Mouse (Mus musculus) thymus, postnatal 25 days (tissue): ENCODE measurements around the gene Yeats2.
"Not testable (repeated sequence)": the region's sequence is repeated elsewhere in the genome, so short reads cannot be mapped to it uniquely, and the experiment has no call there.

ENCODE experiments used
- DNase-seq: peaks from one replicate; pipeline ENCODE4 v3.0.0; 2022

The Yeats2 gene

DNA sequence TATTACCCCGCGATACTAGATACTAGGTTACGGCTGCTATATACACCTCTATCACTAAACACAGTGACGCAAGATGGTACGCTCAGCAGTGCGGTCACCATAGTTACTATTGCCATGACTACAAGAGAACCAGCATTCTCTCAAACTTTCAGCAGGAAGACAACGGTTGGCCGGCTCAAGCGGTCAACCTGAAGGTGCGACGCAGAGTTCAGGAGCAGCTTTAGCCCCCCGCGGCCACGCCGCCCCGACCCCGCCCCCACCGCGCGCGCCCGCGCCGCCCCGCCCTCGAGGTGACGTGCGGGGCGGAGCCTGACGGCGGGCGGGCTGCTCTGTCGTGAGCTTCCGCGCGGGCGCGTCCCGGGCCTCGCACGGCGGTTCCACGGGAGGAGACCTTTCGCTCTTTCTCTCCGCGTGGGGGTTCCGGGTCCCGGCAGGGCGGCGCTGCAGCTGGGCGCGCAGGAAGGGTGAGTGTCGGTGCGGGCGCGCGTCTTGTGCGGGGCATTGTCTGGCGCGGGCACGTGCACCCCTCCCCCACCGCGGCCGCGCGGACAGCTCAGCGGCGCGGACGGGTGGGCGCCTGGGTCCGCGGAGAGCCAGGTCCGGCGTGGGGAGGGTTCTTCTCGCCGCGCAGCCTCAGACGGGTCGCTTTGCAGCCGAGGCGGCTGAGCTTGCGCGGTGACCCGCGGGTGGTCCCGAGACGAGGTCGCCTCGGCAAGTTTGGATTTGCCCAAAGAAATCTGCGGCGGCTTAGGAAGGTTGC, at the start of gene Yeats2:
Gene Yeats2 (plus strand): TSS at position 292 of the 760 bp plus-strand sequence.
- peak; percentile 89 for DNase-seq

DNA sequence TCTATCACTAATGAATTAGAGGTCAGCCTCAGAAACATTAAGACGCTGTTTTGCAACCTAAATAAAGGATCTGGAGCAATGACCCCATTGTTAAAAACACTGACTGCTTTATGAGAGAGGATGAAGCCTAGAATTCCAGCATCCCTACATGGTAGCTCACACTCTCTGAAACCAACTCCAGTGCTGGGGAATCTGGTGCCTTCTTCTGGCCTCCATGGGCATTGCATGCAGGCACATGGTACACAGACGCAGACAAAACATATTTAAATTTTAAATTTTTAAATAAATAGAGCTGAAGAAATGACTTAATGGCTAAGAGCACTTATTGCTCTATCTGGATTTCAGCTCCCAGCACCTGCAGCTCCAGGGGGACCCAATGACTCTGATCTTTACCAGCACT, 44.9 kb upstream of the Yeats2 start:
- peak; percentile 13 for DNase-seq

DNA sequence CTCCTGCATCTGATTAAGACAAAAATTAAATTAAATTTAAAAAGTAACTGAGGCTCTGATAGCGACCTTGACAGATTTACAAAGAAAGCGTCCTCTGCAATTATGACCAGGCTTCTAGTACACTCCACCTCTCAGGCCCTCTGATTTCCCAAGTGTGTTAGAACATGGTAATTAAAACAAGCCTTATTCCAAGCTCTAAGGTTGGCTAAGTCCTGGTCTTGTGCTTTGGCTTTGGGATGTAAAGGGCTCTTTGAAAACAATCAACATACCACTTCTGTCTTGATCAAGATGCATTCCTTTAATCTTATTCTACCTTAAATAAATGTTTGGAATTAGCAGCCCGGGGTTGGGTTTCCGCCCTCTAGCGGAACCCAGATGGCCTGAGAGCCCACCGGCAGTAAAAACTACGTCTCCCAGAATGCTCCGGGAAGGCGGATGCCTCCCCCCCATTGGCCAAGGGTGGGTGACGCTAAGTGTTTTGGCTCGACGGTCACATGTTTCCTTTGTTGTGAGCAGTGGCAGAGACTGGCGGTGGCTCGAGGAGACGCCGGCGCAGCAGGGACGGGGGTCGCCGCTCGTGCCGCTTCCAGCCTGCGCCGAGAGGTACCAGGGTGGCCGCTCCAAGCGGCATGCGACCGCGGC, 43.7 kb upstream of the Yeats2 start, which contains the start of gene Klhl24:
Gene Klhl24 (plus strand): TSS at position 474 of the 642 bp plus-strand sequence.
- DNase-seq = peak; percentile 92

DNA sequence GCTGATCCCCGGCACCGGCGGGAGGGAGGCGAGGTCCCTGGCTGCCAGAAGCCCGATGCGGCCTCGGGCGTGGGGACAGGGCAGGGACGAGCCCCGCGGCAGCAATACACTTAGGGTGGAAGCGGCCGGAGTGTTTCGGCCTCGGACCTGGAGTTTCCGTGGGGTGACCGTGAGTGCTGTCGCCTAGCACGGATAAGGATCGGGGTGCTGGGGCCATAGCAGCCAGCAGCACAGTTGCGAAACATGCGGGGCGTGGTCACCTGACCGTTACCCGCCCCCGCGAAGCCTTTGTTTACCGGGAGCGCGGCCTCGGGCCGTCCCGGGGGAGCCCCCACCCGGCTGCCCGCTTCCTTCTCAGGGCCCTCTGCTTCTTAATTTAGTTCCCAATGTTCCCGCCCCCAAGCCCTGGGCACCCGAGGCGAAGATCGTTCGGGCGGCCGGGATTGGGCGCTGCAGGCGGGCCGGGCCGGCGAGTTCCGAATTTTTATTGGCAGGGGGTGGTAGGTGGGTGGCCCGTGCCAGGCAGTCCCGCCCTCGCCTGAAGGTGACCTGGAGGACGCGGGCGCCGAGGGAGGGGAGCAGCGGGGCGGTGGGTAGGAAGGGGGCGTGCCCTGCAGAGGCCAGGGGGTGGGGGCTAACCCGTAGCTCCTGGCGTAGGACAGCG, 43.0 kb upstream of the Yeats2 start:
- peak; percentile 93 for DNase-seq

DNA sequence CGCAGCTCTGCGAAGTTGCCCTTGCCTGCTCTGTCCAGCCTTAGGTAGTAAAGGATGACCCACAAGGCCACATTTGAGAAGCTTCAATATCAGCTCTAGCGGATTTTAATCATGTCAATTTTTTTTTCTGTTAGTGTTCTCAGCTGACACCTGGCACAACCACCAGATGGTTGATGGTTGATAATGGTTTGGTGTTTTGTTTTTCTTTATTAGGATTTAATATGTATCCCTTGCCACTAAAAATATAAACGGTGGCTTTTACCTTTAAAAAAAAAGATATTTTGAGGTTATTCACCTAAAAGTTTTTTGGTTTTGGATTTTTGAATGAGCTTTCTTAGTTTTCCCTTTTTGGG, 42.5 kb upstream of the Yeats2 start:
- no peak for DNase-seq

DNA sequence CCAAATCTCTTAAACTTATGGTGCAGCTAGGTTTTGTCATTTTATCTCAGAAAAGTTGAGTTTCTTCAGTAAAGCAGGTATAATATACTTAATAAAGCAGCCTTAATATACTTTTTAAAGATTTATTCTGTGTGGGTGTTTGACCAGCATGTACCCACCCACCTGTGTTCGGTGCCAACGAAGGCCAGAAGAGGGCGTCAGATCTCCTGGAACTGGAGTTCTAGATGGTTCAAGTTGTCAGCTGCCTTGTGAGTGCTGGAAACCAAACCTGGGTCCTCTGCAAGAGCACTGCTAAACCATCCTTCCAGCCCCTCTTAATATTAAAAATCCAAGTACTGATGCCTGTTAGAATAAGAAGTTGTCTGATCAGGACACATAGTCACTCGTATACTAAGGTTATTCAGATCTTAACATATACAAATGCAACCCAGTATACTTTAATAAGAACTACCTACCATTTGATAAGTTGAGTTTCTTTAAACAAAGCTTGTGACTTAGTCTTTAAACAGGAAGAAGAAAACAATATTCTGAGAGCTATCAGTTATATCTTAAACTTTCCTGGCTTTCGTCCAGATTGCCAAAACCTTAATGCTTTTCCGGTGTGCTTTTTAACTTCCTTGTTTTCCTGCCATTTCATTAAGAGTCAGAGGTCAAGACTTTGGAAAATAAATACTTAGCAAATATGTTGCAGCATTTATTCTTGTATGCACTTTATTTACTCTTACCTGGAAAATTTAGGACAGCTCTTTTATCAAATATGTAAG, 41.8 kb upstream of the Yeats2 start:
- DNase-seq = peak; percentile 20

DNA sequence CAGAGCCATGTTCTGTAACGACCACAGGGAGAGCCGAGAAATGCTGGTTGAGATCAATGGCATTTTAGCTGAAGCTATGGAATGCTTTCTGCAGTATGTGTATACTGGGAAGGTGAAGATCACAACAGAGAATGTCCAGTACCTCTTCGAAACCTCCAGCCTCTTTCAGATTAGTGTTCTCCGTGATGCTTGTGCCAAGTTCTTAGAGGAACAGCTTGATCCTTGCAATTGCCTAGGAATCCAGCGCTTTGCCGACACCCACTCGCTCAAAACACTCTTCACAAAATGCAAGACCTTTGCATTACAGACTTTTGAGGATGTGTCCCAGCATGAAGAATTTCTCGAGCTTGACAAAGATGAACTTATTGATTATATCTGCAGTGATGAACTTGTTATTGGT, 33.9 kb upstream of the Yeats2 start:
- DNase-seq = no peak

DNA sequence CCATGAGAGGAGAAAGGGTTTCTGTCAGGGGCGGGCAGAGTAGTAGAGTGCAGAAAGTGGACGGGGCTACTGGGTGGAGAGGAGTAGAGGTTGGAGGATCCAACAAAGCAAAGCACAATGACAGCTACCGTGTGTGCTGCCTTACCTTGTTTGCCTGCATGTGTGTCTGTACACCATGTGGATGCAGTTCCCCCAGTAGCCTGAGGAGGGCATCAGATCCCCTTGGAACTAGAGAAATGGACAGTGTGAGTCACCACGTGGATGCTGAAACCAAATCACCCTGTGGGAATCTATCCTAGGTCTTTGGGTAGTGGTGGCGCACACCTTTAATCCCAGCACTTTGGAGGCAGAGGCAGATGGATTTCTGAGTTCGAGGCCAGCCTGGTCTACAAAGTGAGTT, 31.9 kb upstream of the Yeats2 start:
- no peak for DNase-seq

DNA sequence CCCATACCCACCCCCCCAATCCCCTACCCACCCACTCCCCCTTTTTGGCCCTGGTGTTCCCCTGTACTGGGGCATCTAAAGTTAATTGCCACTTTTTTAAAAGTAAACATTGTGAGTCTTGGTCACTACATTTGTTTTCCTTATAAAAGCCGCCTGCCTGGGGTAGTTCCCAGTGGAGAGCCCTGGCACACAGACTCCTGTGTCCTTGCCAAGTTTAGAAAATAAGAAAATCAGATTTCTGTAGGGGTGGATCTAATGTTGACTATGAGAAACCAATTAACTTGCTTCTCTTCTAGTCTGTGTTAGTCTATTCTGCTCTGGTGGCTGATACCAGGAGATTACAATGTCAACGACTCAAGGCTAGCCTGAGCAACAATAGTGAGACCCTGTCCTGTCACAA, 28.2 kb upstream of the Yeats2 start:
- DNase-seq = no peak

DNA sequence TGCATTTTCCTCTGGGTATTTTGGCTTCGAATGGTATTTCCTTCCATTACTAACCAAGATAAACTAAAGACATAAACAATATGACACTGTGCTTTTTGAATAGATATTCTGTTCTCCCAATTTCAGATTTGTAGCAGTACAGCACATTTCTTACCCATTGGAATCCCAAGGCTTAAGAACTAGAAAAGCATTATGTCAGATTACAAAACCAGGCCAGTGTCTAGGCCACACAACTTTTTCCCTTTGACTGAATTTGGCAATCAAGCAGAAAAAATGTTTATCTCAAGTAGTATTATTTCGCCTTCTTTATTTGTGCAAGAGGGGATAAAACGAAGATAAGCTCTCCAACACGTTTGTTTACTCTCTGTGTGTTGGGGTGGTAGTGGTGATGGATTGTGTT, 24.8 kb upstream of the Yeats2 start:
- DNase-seq = no peak

DNA sequence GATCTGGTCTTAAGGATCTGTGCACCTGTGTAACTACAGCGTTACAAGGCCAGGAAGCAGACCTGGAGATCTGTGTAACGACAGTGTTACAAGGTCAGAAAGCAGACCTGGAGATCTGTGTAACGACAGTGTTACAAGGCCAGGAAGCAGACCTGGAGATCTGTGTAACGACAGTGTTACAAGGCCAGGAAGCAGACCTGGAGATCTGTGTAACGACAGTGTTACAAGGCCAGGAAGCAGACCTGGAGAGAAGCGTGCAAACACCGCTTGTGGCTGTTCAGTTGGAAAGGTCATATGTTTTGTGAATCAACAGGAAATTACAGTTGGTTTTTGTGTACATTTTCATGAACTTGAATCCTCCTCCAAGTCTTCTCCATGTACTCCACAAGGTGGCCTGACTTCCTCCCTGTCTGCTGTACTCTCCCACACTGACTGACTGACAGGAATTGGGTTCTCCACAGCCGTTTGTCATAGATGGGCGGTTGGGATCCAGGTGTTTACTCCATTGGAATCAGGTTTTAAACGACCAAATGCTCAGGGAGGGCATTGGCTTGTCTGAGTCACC, 14.5 kb upstream of the Yeats2 start:
- not testable (repeated sequence) for DNase-seq

DNA sequence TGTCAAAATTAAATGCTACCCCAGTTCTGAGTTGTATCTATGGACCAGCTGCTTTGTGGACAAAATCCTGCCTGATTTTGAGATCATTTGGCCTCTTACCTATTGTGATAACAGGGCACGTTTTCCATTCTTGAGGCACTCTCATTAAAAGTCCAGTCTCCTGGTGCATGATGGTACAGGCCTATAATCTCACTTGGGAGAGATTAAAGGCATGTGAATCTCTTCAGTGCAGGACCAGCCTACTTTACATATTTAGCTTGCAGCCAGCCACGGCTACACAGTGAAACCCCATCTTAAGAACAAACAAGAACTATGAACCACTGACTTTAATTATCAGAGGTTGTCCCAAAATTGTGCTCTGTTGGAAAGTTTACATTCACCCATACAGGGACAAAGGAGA, 10.5 kb upstream of the Yeats2 start:
- no peak for DNase-seq

DNA sequence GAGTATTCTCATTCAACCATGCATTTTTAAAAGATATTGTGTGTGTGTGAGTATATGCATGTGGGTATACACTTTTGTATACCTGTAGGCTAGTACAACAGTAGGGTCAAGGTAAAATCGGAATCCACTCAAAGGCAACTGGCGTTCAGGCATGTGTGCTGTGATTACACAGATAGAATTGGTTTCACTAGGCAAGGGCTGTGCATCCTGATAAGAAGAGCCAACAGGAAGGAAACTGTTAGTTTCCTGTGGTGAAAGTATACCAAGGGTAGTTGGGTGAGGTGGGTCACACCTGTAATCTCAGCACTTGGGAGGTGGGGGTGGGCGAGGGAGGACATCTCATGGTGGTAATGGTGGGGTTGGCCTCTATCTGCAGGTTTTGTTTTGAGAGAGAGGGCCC, 3.7 kb downstream of the Yeats2 start:
- DNase-seq = no peak

DNA sequence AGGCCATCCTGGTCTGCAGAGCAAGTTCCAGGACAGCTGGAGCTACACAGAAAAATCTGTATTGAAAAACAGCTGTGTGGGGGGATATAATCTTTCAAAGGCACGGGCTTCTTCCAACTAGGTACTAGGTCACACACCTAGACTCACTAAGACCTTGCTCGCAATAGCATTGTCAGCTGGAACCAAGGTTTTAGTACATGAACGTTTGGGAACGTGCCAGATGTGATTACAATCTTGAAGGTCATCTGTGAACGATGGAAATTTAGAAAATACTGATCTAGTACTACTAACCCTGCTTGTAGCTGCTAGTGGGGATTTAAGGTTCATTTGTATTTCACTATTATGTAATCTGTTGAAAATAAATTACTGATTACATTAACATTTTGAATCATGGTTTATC, 11.1 kb downstream of the Yeats2 start:
- no peak for DNase-seq

DNA sequence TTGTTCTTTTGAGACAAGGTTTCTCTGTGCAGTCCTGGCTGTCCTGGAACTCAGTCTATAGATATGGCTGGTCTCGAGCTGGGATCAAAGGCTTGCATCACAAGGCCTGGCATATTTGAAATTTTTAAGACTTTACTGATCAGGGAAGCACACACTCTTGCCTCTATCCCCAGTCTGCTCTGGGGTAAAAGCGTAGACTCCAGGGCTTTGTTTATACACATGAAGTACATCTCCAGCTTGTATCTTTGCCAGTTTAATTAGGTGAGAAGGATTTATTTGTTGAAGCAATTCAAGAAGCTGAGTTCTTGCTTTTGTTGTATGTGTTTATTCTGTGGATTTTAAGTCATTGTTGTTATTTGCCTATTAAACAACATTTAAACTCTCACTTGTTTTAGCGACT, 12.9 kb downstream of the Yeats2 start:
- no peak for DNase-seq

DNA sequence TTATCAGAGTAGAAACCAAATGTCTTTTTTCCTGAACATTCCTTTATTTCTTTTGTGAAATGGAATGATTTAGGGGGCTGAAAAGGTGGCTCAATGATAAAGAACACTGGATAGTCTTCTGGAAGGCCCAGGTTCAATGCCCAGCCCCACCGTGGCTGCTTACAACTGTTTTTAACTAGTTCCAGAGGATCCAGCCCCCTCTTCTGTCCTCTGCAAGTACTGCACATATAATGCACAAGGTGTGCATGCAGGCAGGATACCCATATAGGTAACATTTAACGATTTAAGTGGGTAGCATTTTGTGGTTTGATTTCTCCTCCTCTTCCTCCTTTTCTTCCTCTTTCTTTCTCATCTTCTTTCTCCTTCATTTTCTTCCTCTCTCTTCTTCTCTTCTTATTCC, 19.3 kb downstream of the Yeats2 start:
- peak; percentile 27 for DNase-seq

DNA sequence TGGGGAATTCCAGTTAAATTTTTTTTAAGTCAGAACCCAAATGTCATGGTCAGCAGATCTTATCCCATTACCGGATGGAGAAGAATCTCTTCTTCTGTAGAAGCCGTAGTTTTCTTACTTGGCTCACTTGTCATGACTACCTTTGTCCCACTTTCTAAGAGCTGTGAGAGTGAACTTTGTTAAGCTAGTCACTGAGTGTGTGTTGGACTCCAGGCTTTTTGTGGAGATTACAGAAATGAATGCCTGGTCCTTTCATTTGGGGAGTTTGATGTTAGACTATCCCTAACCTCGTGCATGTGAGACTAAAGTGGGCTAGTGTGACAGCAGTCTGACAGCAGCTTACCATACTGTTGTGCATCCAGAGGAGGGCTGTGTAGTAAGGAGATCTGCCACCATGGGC, 28.2 kb downstream of the Yeats2 start:
- DNase-seq = no peak

DNA sequence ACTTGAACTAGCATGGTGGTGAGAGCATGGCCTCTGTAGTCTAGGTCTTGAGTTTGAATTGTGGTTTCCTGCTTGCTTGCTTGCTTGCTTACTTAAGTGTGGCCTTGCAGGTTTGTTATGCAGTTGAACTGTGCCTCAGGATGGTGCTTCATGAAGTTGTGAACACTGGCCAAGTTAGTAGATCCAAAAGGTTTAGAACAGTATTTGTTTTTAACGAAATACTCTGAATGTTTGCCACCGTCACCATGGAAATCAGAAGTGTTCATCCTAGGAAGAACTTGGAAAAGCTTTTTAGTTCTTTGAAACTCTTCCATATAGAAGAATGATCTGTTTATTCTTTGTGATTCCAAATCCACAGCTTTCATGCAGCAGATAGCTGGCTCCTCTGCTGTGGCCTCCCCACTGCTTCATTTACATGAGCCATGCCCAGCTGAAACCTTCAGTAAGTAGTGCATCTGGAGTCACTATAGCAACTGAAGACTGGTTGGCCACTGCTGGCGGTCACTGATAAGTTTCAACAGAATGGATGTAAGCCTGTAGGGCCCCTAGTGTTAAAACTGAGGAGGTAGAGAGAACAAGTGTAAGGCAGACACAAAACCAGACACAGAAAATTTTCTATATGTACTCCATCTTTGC, 28.7 kb downstream of the Yeats2 start:
- no peak for DNase-seq

DNA sequence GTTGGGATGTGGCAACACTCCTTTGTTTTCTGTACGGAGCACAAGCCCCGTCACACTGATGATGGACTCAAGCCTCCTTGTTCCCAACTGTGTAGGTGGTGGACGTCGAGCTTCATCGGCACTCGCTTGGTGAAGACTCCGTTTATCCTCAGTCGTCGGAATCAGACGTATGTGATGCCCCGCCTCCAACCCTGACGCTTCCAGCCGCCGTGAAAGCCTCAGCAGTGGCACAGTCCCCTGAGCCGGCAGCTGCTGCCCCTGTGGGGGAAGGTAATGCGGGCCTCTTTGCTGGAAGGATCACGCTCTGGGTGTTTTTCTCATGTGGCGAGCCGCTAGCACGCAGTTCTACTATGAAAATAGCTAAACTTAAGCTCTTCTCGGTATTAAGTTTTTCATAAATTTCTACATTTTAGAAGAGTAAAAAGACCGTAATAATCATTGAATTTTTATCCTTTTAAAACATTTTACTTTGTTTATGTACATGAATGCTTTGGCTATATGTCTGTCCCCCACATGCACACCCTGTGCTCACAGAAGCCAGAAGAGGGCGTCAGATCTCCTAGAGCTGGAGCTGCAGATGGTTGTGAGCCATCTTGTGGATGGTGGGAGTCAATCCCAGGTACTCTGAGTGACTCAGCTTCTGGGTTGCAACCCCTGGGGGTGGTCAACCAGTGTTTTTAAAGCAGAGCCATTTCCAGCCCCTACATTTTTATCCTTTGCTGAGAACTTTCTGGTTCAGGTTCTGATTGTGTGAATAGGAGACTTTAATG, 38.7 kb downstream of the Yeats2 start:
- DNase-seq = no peak

DNA sequence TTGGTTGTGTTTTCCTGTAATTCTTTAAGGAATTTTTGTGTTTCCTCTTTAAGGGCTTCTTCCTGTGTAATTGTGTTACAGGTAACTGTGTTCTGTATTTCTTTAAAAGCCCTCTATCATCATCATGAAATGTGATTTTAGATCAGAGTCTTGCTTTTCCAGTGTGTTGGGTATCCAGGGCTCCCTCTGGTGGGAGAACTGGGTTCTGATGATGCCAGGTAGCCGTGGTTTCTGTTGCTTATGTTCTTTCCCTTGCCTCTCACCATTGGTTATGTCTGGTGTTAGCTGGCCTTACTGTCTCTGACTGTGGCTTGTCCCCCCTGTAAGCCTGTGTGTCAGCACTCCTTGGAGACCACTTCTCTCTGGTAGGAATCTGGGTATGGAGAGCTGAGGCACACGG, 44.5 kb downstream of the Yeats2 start:
- peak; percentile 13 for DNase-seq

DNA sequence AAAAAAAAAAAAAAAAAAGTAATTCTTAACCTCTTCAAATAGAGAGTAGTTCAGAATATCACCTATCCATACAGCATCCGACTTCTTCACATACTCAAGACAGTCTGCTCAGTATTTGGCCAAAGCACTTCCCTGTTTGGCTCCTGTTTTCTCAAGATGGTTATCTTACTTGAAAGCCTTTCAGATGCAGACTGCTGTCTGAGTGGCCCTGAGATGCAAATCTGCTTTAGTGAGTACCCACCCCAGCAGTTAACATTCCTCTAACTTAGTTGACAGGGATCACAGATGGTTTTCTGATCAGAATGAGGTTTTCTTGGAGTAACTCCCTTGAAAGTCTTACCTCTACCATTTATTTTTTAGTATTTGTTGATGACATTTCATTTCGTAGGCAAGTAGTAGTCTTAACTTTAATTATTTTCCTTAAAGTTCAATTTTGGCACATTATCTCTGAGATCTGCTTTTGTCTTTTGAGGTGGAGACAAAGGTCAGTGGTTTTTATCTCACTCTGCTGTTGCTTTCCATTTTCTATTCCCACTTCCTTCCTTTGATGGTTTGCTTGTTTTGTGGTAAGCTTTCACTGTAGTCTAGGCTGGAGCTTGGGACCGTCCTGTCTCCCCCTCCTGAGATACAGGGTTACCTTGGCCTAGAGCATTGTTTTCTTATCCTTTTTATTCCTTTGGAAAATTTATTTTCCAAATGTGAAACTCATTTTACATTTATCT, 50.5 kb downstream of the Yeats2 start:
- no peak for DNase-seq
